22 mouse cellular contexts compared by ENCODE assay signal in genomic region chr4:63374331-63374730, GRCm38 (mm10). TPM values are rescaled to one million over a fixed set of nuclear protein-coding genes. Genes with fewer than 3 reads are reported as not detected.
DNase-seq lines count a peak whose midpoint lies in the region; ATAC-seq and TF ChIP-seq lines count a peak whose summit lies in the region.
"Had no signal": no experiment of that assay in that cellular context is flagged by ENCODE, and none has a peak within 500 bp of the region (broad histone marks: within the 10 kb centered on the region; RNA-seq: fewer than 3 reads in every experiment).

No protein-coding gene starts in this region.

- H3K4me2 ChIP-seq in heart, embryonic 12.5 days: no peak overlapping the region
- no peak overlapping the region for H3K4me2 ChIP-seq in intestine, embryonic 16.5 days (ENCODE audit: low read depth, low read length)

- no peaks in the 10 kb centered on the region for H3K27me3 ChIP-seq in heart, embryonic 12.5 days (replicated peaks)
- H3K27me3 ChIP-seq in intestine, embryonic 16.5 days (replicated peaks; ENCODE audit: control insufficient read depth, insufficient read depth, low read length): no peaks in the 10 kb centered on the region

- no peak overlapping the region for H3K4me3 ChIP-seq in heart, embryonic 12.5 days
- no peak overlapping the region for H3K4me3 ChIP-seq in bone marrow, adult 2 months (replicated peaks; ENCODE audit: control insufficient read depth, low read depth, low read length)
- no peak overlapping the region for H3K4me3 ChIP-seq in intestine, embryonic 16.5 days (ENCODE audit: low read length)
- H3K4me3 ChIP-seq: midbrain, embryonic 10.5 days had no signal

- H3K27ac ChIP-seq in heart, embryonic 12.5 days (ENCODE audit: poor library complexity, severe bottlenecking): no peak overlapping the region
- H3K27ac ChIP-seq in bone marrow, adult 2 months (ENCODE audit: control insufficient read depth, insufficient read depth, low read depth, low read length, poor library complexity): peak overlapping the region; percentile 89
- no peak overlapping the region for H3K27ac ChIP-seq in intestine, embryonic 16.5 days (ENCODE audit: low read length)

- peak; percentile 47; the same call in 1 of the 2 replicates for TF ChIP-seq POLR2A in bone marrow, adult 2 months (IDR thresholded peaks at IDR 0.05; ENCODE audit: borderline replicate concordance, control insufficient read depth, low read depth, low read length)

- TF ChIP-seq CTCF in bone marrow, adult 2 months (IDR thresholded peaks at IDR 0.05; ENCODE audit: control insufficient read depth, insufficient read depth, low read length): no peak

- intact Hi-C loops in heart, postnatal 14 days (cut with DNase I): no loop called here

- H3K9me3 ChIP-seq in heart, embryonic 12.5 days (replicated peaks): no peaks in the 10 kb centered on the region
- no peaks in the 10 kb centered on the region for H3K9me3 ChIP-seq in intestine, embryonic 16.5 days (ENCODE audit: control insufficient read depth, low read length)
- H3K9me3 ChIP-seq: midbrain, embryonic 10.5 days had no signal

- peaks cover 41% of the 10 kb centered on the region for H3K36me3 ChIP-seq in heart, embryonic 12.5 days
- peaks cover 7% of the 10 kb centered on the region; the same call in 1 of the 2 replicates for H3K36me3 ChIP-seq in intestine, embryonic 16.5 days (ENCODE audit: control insufficient read depth, insufficient read depth, low read length)

- no peaks in the 10 kb centered on the region for H3K4me1 ChIP-seq in heart, embryonic 12.5 days (replicated peaks)
- H3K4me1 ChIP-seq in bone marrow, adult 2 months (ENCODE audit: control insufficient read depth, insufficient read depth, low read length): peaks cover 4% of the 10 kb centered on the region; the same call in 1 of the 2 replicates
- H3K4me1 ChIP-seq in intestine, embryonic 16.5 days (ENCODE audit: control insufficient read depth, insufficient read depth, low read length): no peaks in the 10 kb centered on the region

- no peak overlapping the region for H3K9ac ChIP-seq in heart, embryonic 12.5 days
- no peak overlapping the region for H3K9ac ChIP-seq in intestine, embryonic 16.5 days (ENCODE audit: low read depth, low read length)

- 63% methylated on average over 12 of the region's 12 CpGs for WGBS in heart, embryonic 12.5 days
- 56% methylated on average over 12 of the region's 12 CpGs for WGBS in bone marrow, adult 2 months
- 72% methylated on average over 12 of the region's 12 CpGs for WGBS in intestine, embryonic 16.5 days

- ATAC-seq in heart, embryonic 12.5 days (ENCODE audit: insufficient number of reproducible peaks, low FRiP score): peak; percentile 43; the same call in 1 of the 2 replicates
- peak; percentile 59 for ATAC-seq in intestine, embryonic 16.5 days
- ATAC-seq in megakaryocyte progenitor cell, adult 5-6 weeks (replicated peaks; ENCODE audit: poor library complexity): peak; percentile 69
- ATAC-seq: inflammation-experienced regulatory T-cells, adult 6 months had no signal

- no peak for DNase-seq in heart, postnatal 14 days
- DNase-seq in cerebellum, adult 11-12 months: no peak
- DNase-seq in urinary bladder, postnatal 10 days (ENCODE audit: low spot score): no peak
- DNase-seq in kidney, adult 18-20 months: no peak
- DNase-seq: adrenal gland, postnatal 25 days; cerebellum, adult 2 months; kidney, postnatal 36 days; right cerebral cortex, adult 18-20 months; thymus, postnatal 36 days had no signal

RNA-seq across cellular contexts. Expression of gene Orm2, which starts 12.1 kb away (rescaled TPM):
- not detected in 2 replicates for polyA plus RNA-seq in heart, embryonic 12.5 days (2016; fragmentation: Nextera tagmentation; extraction: Ambion mirVana)
- under 1 TPM in 1 of 2 experiments, not detected in 1; 0.29 TPM for total RNA-seq in heart, postnatal 14 days (2021)
- not detected in 2 replicates for polyA plus RNA-seq in bone marrow, adult 2 months (2011; ENCODE audit: insufficient read depth, insufficient read length, low replicate concordance, missing spikeins)
- not detected in 2 replicates for polyA plus RNA-seq in intestine, embryonic 16.5 days (2015; fragmentation: Nextera tagmentation; extraction: Ambion mirVana)
- total RNA-seq in megakaryocyte progenitor cell, adult 5-6 weeks (2015): not detected in 2 replicates
- not detected in 2 replicates for total RNA-seq in megakaryocyte progenitor cell, adult 5-6 weeks (2017)
- total RNA-seq: layer of hippocampus, postnatal 14 days; left cerebral cortex, postnatal 36 days; neutrophil, adult 5-6 weeks had no signal
- polyA plus RNA-seq: cerebellum, adult 2 months; frontal cortex, adult 2 months; heart, postnatal 0 days; lung, embryonic 16.5 days; midbrain, embryonic 10.5 days; stomach, embryonic 16.5 days had no signal

RNA-seq across cellular contexts. Expression of gene Orm3, which starts 18.4 kb away (rescaled TPM):
- polyA plus RNA-seq in heart, embryonic 12.5 days (2016; fragmentation: Nextera tagmentation; extraction: Ambion mirVana): not detected in 2 replicates
- 1 to 10 TPM in 1 of 2 experiments, under 1 TPM in 1; 0.49 to 1.4 TPM for total RNA-seq in heart, postnatal 14 days (2021)
- not detected in 2 replicates for polyA plus RNA-seq in bone marrow, adult 2 months (2011; ENCODE audit: insufficient read depth, insufficient read length, low replicate concordance, missing spikeins)
- not detected in 2 replicates for polyA plus RNA-seq in intestine, embryonic 16.5 days (2015; fragmentation: Nextera tagmentation; extraction: Ambion mirVana)
- total RNA-seq in megakaryocyte progenitor cell, adult 5-6 weeks (2015): not detected in 2 replicates
- total RNA-seq in megakaryocyte progenitor cell, adult 5-6 weeks (2017): not detected in 2 replicates
- total RNA-seq: layer of hippocampus, postnatal 14 days; left cerebral cortex, postnatal 36 days; neutrophil, adult 5-6 weeks had no signal
- polyA plus RNA-seq: cerebellum, adult 2 months; frontal cortex, adult 2 months; heart, postnatal 0 days; lung, embryonic 16.5 days; midbrain, embryonic 10.5 days; stomach, embryonic 16.5 days had no signal

RNA-seq across cellular contexts. Expression of gene Akna, which starts 28.8 kb away (rescaled TPM):
- 3.0 and 3.3 TPM in 2 replicates for polyA plus RNA-seq in heart, embryonic 12.5 days (2016; fragmentation: Nextera tagmentation; extraction: Ambion mirVana)
- 1 to 10 TPM; 4.3 to 6.2 TPM for total RNA-seq in heart, postnatal 14 days (2021)
- 34.5 and 61.0 TPM in 2 replicates for polyA plus RNA-seq in bone marrow, adult 2 months (2011; ENCODE audit: insufficient read depth, insufficient read length, low replicate concordance, missing spikeins)
- 5.3 and 5.4 TPM in 2 replicates for polyA plus RNA-seq in intestine, embryonic 16.5 days (2015; fragmentation: Nextera tagmentation; extraction: Ambion mirVana)
- total RNA-seq in megakaryocyte progenitor cell, adult 5-6 weeks (2015): 20.9 and 26.7 TPM in 2 replicates
- total RNA-seq in megakaryocyte progenitor cell, adult 5-6 weeks (2017): 11.8 and 13.7 TPM in 2 replicates

RNA-seq across cellular contexts. Expression of gene Orm1, which starts 30.0 kb away (rescaled TPM):
- not detected in 2 replicates for polyA plus RNA-seq in heart, embryonic 12.5 days (2016; fragmentation: Nextera tagmentation; extraction: Ambion mirVana)
- under 1 TPM; 0.50 to 0.78 TPM for total RNA-seq in heart, postnatal 14 days (2021)
- polyA plus RNA-seq in bone marrow, adult 2 months (2011; ENCODE audit: insufficient read depth, insufficient read length, low replicate concordance, missing spikeins): 13.2 and 43.2 TPM in 2 replicates
- not detected in 2 replicates for polyA plus RNA-seq in intestine, embryonic 16.5 days (2015; fragmentation: Nextera tagmentation; extraction: Ambion mirVana)
- 1.5 and 4.2 TPM in 2 replicates for total RNA-seq in megakaryocyte progenitor cell, adult 5-6 weeks (2015)
- total RNA-seq in megakaryocyte progenitor cell, adult 5-6 weeks (2017): 4.7 and 6.6 TPM in 2 replicates
- total RNA-seq: layer of hippocampus, postnatal 14 days; left cerebral cortex, postnatal 36 days; neutrophil, adult 5-6 weeks had no signal
- polyA plus RNA-seq: cerebellum, adult 2 months; heart, postnatal 0 days; inflammation-experienced regulatory T-cells, adult 6 months; lung, embryonic 16.5 days; midbrain, embryonic 10.5 days had no signal
